Mouse (Mus musculus) bone marrow, adult 2 months (tissue): ENCODE data around the gene 1500011B03Rik.

Experiments used
- CTCF ChIP-seq: fragments of 200-500 bp; IDR thresholded peaks from 2 replicates; pipeline ENCODE4 v1.5.1; 2011; ENCODE audit warnings: low read length, control low read depth; ENCODE audit not compliant: control insufficient read depth, insufficient read depth
- POLR2A ChIP-seq: fragments of 200-500 bp; IDR thresholded peaks from 2 replicates; pipeline ENCODE4 v1.6.1; 2011; ENCODE audit warnings: low read depth, mild to moderate bottlenecking, control low read depth, low read length, borderline replicate concordance; ENCODE audit not compliant: control insufficient read depth

DNA sequence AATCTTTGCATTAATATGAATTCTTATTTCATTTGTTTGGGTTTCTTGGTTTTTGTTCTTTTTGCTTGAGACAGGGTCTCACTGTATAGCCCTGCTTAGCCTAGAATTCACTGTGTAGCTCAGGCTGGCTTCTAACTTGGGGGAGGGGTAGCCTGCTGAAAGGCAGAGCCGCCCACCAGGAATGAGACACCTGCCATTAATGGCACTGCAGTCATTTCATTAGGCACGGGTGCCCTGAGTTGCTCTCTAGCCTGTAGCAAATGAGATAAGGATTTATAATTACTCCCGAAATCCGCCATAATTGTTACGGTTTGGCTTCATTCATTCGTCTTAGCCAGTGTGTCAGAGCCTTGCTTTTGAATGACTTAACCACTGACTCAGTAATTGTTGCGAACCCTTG is 47.1 kb downstream of the 1500011B03Rik start:
- no peak for TF ChIP-seq CTCF
- no peak for TF ChIP-seq POLR2A
